Mouse (Mus musculus): ENCODE measurements around the gene Pif1.

GRCm38 (mm10) chr9:65539697-65540096 is 47.3 kb upstream of the Pif1 start:
- TF ChIP-seq CTCF (IDR thresholded peaks at IDR 0.05; ENCODE audit: low read depth, low read length) (no peak), POLR2A (IDR thresholded peaks at IDR 0.05; ENCODE audit: borderline replicate concordance, low read depth, low read length) (no peak)

Data from bone marrow macrophage, adult 2 months (primary cell).